Mouse (Mus musculus) ES-Bruce4 (cell line): ENCODE measurements around the gene Aarsd1.

Experiments used
- CTCF ChIP-seq: IDR thresholded peaks from one replicate; pipeline ENCODE4 v1.8.1; 2011; ENCODE audit warnings: low read depth, low read length
- POLR2A ChIP-seq: IDR thresholded peaks from one replicate; pipeline ENCODE4 v1.8.1; 2011; ENCODE audit warnings: low read length; ENCODE audit not compliant: insufficient read depth

- TF ChIP-seq POLR2A (no peak), CTCF (no peak)
Observed at GRCm38 (mm10) chr11:101436916-101437315, 19.5 kb upstream of the Aarsd1 start.
